Mouse (Mus musculus) erythroblast, embryonic 14.5 days (primary cell): ENCODE data around the gene Rflnb.

ENCODE experiments used
- GATA1 ChIP-seq: IDR thresholded peaks from 2 replicates; pipeline ENCODE4 v1.6.1; 2012; ENCODE audit warnings: low read length, inconsistent platforms, mixed read lengths
- TAL1 ChIP-seq: IDR thresholded peaks from 3 replicates; pipeline ENCODE4 v1.6.1; 2012; ENCODE audit warnings: low read length, inconsistent platforms, mixed read lengths

GRCm38 (mm10) chr11:75972188-75972587 lies 55.4 kb downstream of the Rflnb start:
- TF ChIP-seq GATA1, result no peak
- no peak for TF ChIP-seq TAL1
